Mouse (Mus musculus) hematopoietic multipotent progenitor cell, adult 10-12 weeks (in vitro differentiated cells): ENCODE results near the gene Prpf18. TPM values are rescaled to one million over a fixed set of nuclear protein-coding genes. Genes with fewer than 3 reads are reported as not detected.

Experiments
- polyA plus RNA-seq: library from polyadenylated mRNA; stranded (reverse); fragments of >175 nt; gene quantifications from 2 replicates; pipeline ENCODE4 v1.2.3, GENCODE M21; 2012; ENCODE audit warnings: low replicate concordance

The Prpf18 gene
- polyA plus RNA-seq, result 1.2 and 19.9 TPM in 2 replicates

GRCm38 (mm10) chr2:4651500-4652285 lies at the start of gene Prpf18:
Gene Prpf18 (minus strand): TSS chr2:4652113.

Other genes with a start within 250 kb of the Prpf18 start
- gene Bend7, start 65.7 kb upstream of the Prpf18 start, polyA plus RNA-seq, result not detected in 2 replicates
- gene Sephs1, start 229.5 kb upstream of the Prpf18 start, polyA plus RNA-seq, result 3.7 and 6.9 TPM in 2 replicates